Mouse (Mus musculus) fat pad, adult 2 months (tissue): ENCODE data around the gene Gm14418.
"Not testable (repeated sequence)": the region's sequence is repeated elsewhere in the genome, so short reads cannot be mapped to it uniquely, and the experiment has no call there.

Experiments
- DNase-seq: peaks from one replicate; pipeline ENCODE4 v3.0.0-alpha.2; 2011; ENCODE audit warnings: low read depth, low spot score; ENCODE audit errors: extremely low read depth

The Gm14418 gene

DNA sequence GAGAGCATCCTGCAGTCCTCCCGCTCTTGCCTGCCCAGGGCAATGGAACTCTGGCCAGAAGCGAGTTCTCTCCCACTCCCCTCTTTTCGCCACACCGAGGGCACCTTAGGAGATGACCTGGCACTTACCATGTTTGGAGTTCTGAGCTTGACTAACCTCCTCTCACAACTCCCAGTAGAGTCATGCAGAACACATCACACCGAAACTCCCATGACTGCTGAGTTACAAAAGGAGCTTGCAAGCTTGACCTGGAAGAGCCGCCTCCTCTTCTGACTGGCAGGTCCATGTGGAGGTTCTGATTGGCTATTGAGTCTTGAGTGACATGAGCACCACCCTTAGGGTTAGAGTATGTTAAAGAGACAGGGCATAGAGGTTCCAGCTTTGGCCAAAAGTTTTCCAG is at the start of gene Gm14418:
Gene Gm14418 (minus strand): TSS at position 225 of the 400 bp plus-strand sequence.
- not testable (repeated sequence) for DNase-seq
